Mouse (Mus musculus): ENCODE results near the gene Batf3.

DNA sequence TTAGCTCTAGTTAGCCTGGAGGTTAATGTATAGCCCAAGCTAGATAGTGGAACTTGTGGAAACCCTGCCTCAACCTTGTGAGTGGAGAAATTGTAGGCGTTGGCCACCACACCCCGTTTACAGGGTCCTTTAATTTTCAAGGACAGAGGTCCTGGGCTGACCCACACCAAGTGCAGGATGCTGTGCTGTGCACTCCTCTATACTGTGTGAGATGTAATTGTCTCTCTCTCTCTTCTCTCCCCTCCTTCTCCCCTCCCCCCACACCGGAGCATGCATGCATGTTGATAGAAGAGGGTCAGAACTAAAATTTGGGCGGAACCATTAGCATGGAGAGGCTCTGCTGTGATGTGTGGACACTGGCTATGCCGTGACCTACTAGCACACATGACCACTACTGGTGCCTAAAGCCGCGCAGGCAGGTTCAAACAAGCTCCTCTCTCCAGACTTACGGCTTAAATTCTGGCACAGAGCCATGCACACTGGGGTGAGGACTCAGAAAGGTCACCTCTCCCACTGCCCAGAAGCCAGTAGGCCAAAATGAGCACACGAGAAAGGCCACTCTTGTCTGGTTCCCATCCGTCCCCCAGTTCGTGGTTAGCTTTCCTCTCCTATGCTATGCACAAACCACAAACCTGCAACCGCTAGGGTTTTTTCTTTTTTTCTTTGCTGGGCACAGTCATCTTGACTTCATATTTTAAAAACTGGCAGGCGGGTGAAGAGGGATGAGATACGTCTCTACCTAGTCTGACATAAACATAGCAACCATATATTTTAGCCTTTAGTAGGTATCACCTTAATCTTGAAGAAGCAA lies 571 bp upstream of the Batf3 start:
- TF ChIP-seq GATA1 (IDR thresholded peaks at IDR 0.05; ENCODE audit: borderline replicate concordance, low read length) (no peak), FLI1 (IDR thresholded peaks at IDR 0.05; ENCODE audit: low read length) (no peak)
